Mouse (Mus musculus): ENCODE data around the gene Syce3. TPM values are rescaled to one million over a fixed set of nuclear protein-coding genes. Genes with fewer than 3 reads are reported as not detected.

Gene Syce3
- polyA plus RNA-seq, 1 experiment = not detected

DNA sequence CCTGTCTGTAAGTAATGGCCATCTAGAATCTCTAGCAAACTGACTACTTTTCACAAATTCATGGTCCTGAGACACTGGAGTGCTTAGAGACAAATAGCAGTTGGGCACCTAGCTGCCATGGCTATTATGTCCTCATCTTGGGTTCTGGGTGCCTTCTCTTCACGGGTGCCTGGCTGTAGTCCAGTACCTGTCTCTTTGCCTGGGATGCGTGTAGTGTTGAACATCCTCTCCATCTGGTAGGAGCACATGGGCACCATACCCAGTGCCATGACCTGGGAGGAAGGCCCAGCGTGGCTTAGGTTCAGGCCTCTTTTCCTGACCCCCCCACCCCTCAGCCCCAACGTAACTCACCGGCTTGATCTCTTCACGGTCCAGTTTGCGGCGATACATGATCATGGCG is 11.6 kb upstream of the Syce3 start:
- no peak for DNase-seq (ENCODE audit: low spot score)

GRCm38 (mm10) chr15:89415282-89415681 is 5.0 kb upstream of the Syce3 start:
- no peak for DNase-seq (ENCODE audit: low spot score)

DNA sequence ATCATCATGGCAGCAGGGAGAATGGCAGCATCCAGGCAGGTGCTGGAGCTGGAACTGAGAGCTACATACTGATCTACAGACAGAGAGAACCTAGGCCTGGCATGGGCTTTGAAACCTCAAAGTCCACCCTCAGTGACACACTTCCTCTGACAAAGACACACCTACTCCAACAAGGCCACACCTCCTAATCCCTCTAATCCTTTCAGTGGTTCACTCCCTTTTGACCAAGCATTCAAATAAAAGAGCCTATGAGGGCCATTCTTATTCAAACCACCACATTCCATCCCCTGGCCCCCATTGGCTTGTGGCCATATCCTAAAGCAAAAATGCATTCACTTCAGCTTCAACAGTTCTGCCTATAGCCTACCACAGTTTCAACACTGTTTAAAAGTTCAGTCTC is 3.6 kb downstream of the Syce3 start:
- DNase-seq (ENCODE audit: low spot score) = no peak

- no peak for DNase-seq (ENCODE audit: low spot score)
These were observed 5.3 kb downstream of the Syce3 start for GRCm38 (mm10) chr15:89404831-89405623.

- no peak for DNase-seq (ENCODE audit: low spot score)
These were observed 7.8 kb downstream of the Syce3 start for GRCm38 (mm10) chr15:89402471-89402870.

DNA sequence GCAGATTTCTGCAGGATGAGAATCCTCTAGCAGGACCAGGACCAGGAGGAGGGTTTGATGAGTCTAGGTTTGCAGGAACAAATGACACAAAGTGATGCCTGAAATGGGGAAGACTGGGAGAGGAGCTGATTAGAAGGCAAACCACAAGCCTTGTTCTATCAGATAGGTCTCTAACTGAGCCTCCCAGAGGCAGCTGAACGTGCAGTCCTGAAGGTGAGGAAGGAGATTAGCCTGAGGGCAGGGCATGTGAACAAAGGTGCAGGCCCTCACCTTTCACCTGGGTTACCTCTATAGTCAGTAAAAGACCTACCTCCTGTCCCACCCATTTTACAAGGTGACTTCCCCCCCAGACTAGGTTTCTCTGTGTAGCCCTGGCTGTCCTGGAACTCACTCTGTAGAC is 10.6 kb downstream of the Syce3 start:
- no peak for DNase-seq (ENCODE audit: low spot score)

DNA sequence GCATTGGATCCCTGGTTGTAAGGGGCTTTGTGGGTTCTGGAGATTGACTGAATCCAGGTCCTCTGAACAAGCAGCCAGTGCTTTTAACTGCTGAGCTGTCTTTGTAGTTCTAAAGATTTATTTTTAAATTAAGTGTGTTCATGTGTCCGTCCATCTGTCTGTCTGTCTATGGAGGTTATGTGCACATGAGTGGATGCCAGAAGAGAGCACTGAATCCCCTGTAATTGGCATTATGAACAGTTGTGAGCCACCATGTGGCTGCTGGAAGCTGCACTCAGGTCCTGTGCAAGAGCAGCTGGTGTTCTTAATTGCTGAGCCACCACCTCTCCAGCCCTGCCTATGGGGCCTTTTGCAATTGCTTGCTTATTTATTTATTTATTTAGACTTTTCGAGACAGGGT is 12.2 kb downstream of the Syce3 start:
- no peak for DNase-seq (ENCODE audit: low spot score)

GRCm38 (mm10) chr15:89396883-89397282 is 13.4 kb downstream of the Syce3 start:
- DNase-seq (ENCODE audit: low spot score) = no peak

GRCm38 (mm10) chr15:89390081-89390480 is 20.2 kb downstream of the Syce3 start:
- DNase-seq (ENCODE audit: low spot score) = no peak

DNA sequence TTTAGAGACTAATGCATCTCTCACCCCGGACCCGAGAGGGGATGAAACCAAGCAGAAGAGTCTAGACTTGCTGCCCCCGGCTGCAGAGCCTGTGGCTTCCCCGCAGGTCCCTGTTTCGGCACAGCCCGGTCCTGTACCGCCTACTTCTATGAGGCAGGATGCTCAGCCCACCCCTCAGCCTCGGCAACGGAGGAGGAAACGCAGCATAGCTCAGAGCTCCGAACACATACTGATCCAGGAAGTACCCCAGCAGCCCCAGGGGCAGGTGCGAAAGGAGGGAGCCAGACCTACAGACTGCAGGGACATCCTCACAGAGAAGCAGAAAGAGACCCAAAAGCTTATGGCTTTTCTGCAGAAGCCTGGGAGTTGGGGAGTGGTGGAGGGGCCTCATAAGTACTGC is 23.2 kb downstream of the Syce3 start:
- no peak for DNase-seq (ENCODE audit: low spot score)

DNA sequence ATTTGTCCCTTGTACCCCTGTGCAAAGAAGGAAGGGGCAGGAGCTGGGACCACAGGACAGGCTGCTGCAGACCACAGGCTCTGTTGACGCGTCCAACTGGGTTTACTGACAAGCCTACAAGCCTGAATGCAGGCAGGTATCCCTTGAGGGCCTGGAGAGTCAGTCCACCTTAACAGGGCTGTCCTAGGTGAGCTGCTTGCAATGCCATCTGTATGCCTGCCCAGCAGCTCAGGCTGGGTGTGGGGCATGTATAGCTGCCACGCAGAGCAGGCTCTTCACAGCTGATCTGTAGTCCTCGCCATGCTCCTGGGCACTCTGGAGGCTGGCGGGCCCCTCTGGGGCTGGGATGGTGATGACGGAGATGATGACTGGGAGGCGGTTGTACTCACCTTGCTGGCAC is 25.7 kb downstream of the Syce3 start, which contains the start of gene Klhdc7b:
TSS of gene Klhdc7b (plus strand) at position 301 of the 400 bp plus-strand sequence.
- no peak for DNase-seq (ENCODE audit: low spot score)

DNA sequence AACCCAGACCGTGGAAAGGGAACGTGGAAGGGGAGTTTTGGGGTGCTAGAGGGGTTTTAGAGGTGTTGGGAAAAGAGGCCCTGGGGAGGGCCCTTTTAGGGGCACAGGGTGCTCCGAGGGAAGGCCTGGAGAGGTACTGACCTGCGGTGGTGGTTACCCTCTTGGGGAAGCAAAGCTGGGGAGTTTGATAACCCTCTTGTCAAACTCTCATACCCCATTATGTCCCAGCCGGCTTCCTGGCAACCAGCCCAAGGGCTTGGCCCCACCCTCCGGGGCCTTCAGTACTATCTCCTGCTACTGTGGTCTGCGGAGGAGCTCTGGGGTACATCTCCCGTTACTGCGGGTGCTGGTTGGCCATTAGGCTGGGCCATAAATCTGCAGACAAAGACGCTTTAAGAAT is 30.9 kb downstream of the Syce3 start:
- DNase-seq (ENCODE audit: low spot score) = no peak

DNA sequence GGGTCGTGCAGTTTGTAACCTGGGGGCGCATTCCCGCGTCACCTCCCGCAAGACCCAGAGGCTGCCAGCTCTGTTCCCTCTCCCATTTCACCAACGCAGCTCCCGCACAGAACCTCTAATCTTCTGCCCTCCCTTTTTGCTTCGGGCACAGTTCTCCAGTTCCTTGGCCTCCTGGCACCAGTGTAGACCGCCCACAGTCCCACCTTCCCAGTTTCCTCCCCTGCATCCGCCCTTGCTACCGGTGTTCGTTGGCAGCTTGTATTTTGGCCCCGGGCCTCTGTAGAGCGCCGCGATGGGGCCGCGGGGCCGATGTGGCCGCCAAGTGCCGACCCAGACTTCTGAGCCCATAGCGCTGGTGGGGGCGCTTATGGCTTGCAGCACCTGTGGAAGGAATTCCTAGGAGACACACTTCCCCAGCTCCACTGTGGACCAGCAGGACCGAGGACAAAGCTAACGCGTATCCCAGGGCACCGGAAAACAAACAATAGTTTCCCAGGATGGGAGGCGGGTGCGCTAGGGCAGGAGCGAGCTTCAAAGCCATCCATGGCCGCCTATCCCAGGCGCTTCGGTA is 31.4 kb downstream of the Syce3 start, which contains the start of gene Odf3b:
TSS of gene Odf3b (minus strand) at position 452 of the 571 bp plus-strand sequence.
- DNase-seq (ENCODE audit: low spot score) = no peak

DNA sequence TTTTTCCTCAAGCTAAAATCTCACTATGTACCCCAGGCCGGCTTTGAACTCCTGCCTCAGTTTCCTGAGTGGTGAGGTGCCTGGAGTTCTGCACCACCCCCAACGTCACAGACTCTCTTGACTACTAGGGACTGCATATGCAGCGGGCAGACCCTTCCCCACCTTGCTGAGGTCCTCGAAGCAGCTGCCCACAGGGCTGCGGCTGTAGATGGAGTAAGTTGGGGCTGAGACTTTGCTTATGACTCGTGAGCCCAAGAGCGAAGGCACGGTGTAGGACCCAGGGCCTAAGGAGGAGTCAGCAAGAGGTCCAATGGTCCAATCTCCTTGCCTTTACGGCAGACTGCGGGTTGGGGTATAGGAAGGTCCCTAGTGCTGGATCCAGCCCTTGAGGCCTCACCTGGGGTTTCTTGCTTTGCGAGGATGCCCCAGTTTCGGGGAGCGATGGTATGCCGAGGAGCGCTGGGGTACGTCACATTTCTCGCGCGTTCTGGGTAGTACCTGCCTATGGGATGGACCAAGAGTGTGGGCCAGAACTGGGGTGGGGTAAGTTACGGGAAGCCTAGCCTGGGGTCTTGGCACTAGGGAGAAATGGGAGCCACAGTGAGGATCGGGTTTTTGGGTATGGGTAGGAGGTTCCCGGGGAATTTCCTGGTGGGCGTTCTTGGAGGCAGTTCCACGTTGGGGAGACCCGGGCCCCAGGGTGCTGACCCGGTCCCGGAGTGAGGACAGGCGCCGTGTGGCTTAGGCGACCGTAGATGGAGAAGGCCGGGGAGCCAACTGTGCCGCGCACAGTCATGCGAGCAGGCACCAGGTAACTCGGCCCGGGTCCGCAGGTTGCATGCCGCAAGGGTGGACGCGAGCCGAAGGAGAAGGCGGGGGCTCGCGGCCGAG is 32.1 kb downstream of the Syce3 start:
- DNase-seq (ENCODE audit: low spot score) = no peak

GRCm38 (mm10) chr15:89377362-89377761 is 32.9 kb downstream of the Syce3 start:
- DNase-seq (ENCODE audit: low spot score) = no peak

- DNase-seq (ENCODE audit: low spot score) = no peak
These were observed 33.3 kb downstream of the Syce3 start, which contains the start of gene Tymp for GRCm38 (mm10) chr15:89376957-89377356. Gene Tymp, minus strand, starts transcription at chr15:89377039.

- no peak for DNase-seq (ENCODE audit: low spot score)
These were observed 34.3 kb downstream of the Syce3 start for GRCm38 (mm10) chr15:89376040-89376439.

DNA sequence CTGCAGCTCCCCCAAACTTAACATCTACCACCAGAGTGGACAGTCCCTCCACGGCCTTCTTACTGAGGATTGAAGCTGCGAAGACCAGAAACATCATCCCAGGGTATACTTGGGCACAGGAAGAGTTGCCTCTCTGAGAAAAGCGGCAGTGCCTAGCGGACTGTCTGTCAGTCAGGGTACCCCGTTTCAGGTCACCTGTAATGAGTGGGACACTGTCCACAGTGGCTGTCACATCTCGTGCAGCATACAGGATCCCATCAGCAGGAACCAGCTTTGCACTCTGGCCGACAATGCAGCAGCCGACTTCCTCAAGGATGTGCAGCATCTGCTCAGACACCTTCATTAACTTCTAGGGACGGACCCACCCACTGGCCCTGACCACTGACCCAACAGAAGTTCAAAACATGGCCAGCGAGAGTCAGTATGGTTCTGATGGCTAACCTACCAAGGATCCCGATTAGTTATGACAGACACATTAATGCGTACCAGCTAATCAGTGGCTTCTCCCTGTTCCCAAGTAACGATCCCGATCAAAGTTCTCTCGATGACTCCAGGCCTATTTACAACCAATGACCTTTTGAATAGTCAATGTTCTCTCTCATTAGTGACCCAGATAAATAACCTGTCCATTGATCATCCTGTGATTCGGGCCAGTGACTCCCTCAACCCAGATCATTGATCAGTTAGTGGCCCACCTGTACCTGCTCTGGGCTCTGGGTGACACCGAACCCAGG is 35.3 kb downstream of the Syce3 start:
- no peak for DNase-seq (ENCODE audit: low spot score)

DNA sequence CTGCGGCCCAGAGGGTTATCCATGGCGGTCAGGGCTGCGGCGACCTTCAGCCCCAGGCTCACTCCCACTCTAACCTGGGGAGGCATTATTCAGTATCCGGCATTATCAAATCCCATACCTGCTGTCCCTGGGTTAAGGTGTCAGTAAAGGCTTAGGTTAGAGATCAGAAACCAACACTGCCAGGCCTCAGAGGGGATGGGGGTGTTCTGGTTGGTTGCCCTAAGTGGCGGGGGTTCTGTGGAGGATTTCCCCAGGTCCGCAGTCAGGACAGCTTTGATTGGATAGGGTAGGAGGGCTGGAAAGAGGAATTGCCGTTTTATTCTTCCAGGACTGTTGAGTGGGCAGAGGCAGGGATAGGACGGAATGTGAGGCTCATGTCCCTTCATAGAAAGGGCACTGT is 36.0 kb downstream of the Syce3 start:
- DNase-seq (ENCODE audit: low spot score) = no peak

- peak; percentile 96 for DNase-seq (ENCODE audit: low spot score)
These were observed 36.5 kb downstream of the Syce3 start, which contains the start of gene Sco2 for GRCm38 (mm10) chr15:89373762-89374248. Gene Sco2, minus strand, starts transcription at chr15:89373846.

DNA sequence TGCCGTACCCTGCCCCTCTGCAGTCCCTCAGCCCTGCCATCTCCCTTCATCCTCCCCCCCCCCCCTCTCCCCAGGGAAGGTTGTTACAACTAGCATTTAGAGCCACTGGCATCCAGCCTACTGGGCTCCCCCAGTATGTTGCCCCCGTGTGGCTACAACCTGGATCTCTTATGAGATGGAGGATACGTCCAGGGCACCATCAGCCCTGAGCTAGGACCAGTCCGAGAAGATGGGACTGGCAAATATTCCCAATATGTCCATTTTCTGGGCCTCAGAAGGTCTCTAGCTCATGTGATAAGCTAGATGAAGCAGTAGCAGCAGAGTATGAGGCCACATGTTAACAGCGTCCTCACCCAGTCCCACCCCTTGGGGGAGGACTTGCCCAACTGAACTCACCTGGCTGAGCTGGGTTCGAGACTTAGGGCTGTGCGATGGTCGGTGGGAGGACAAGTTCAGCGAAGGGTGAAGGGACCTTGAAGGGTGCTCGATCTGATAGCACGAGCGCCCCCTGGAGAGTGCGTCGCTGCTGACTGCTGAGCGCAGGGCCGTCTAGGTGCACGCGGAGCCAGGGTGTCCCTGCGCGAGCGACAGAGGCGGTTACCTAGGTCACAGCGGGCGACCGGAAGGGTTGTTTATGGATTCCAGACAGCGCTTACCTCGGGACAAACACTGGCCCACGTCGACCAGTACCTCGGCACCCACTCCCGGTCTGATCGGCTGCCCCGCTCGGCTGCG is 37.1 kb downstream of the Syce3 start:
- peak; percentile 67 for DNase-seq (ENCODE audit: low spot score)
